Mouse (Mus musculus) intestine, embryonic 14.5 days (tissue): ENCODE measurements around the gene Gm20837. TPM values are rescaled to one million over a fixed set of nuclear protein-coding genes. Genes with fewer than 3 reads are reported as not detected.
"Not testable (repeated sequence)": the region's sequence is repeated elsewhere in the genome, so short reads cannot be mapped to it uniquely, and the experiment has no call there.

ENCODE experiments used
- ATAC-seq: fragments of 200-750 bp; cut with Nextera tagmentation; replicated peaks from 2 replicates; pipeline ENCODE4 v1.8.0; 2017; ENCODE audit warnings: low read depth, moderate number of reproducible peaks, moderate TSS enrichment, moderate library complexity; ENCODE audit not compliant: low FRiP score, low TSS enrichment
- DNase-seq: peaks from one replicate; pipeline ENCODE4 v3.0.0-alpha.2; 2018; ENCODE audit warnings: low spot score
- H3K27ac ChIP-seq: fragments of 300-500 bp; sonication (generic); 2 replicates; pipeline ENCODE4 v1.5.1; 2014; ENCODE audit warnings: low read depth, mild to moderate bottlenecking, control low read depth
- H3K27me3 ChIP-seq: fragments of 300-500 bp; sonication (generic); replicated peaks from 2 replicates; pipeline ENCODE4 v1.6.1; 2014; ENCODE audit warnings: low read length, control low read depth; ENCODE audit not compliant: control insufficient read depth, insufficient read depth
- H3K36me3 ChIP-seq: fragments of 300-500 bp; sonication (generic); 2 replicates; pipeline ENCODE4 v1.6.1; 2014; ENCODE audit warnings: low read length, control low read depth; ENCODE audit not compliant: control insufficient read depth, insufficient read depth
- H3K4me1 ChIP-seq: fragments of 300-500 bp; sonication (generic); replicated peaks from 2 replicates; pipeline ENCODE4 v1.6.1; 2014; ENCODE audit warnings: low read length, control low read depth, mixed read lengths; ENCODE audit not compliant: control insufficient read depth, insufficient read depth
- H3K4me2 ChIP-seq: fragments of 300-500 bp; sonication (generic); 2 replicates; pipeline ENCODE4 v1.6.1; 2014; ENCODE audit warnings: low read length
- H3K4me3 ChIP-seq: fragments of 300-500 bp; sonication (generic); 2 replicates; pipeline ENCODE4 v1.5.1; 2014; ENCODE audit warnings: low read depth, low read length, control low read depth, mixed read lengths
- H3K9ac ChIP-seq: fragments of 300-500 bp; sonication (generic); 2 replicates; pipeline ENCODE4 v1.6.1; 2014; ENCODE audit warnings: mild to moderate bottlenecking, low read length
- H3K9me3 ChIP-seq: fragments of 300-500 bp; sonication (generic); 2 replicates; pipeline ENCODE4 v1.6.1; 2016; ENCODE audit warnings: low read length, control low read depth; ENCODE audit not compliant: control insufficient read depth
- WGBS: fragments of 180-500 bp; shearing (Covaris S2); extraction: QIAGEN DNeasy Blood & Tissue Kit; methylation state at CpG from one replicate; pipeline ENCODE4 v1.1.7; 2014; 5-methylcytosine and 5-hydroxymethylcytosine counted together
- polyA plus RNA-seq: library from polyadenylated mRNA; unstranded; fragments of >200 nt; fragmentation: Nextera tagmentation; extraction: Ambion mirVana; gene quantifications from 2 replicates; pipeline ENCODE4 v1.2.1, GENCODE M21; 2014

Gene Gm20837
- not detected in 2 replicates for polyA plus RNA-seq

DNA sequence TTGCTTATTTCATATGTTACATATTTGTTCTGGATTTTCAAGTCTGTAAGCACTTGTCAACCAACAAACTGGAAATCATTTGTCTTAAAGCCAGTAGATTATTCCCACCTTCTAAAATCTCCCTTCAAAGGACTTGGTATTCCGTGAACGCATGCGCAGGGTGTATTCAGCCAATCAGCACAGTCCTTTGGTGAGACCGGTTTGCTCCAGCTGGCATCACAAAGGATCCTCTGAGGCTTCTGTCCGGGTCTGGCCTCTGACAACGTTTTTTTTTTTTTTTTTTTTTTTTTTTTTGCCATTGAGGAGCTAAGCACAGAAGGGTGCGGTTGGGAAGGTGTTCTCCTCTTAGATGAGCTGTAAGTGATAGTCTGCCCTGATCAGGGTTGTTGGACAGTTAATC is at the start of gene Gm20837:
TSS of gene Gm20837 (plus strand) at position 301 of the 400 bp plus-strand sequence.
- H3K36me3 ChIP-seq, H3K9me3 ChIP-seq, ATAC-seq, H3K4me2 ChIP-seq, H3K27ac ChIP-seq, H3K27me3 ChIP-seq, H3K9ac ChIP-seq, H3K4me3 ChIP-seq, DNase-seq, H3K4me1 ChIP-seq: not testable (repeated sequence)
- WGBS = no CpG with 5 or more reads among the region's 7 CpGs
